Mouse (Mus musculus): ENCODE measurements around the gene Zfp688.
"Not testable (repeated sequence)": the region's sequence is repeated elsewhere in the genome, so short reads cannot be mapped to it uniquely, and the experiment has no call there.

The Zfp688 gene

GRCm38 (mm10) chr7:127411418-127411817 is 10.4 kb downstream of the Zfp688 start:
- in situ Hi-C loops (cut with MboI; ENCODE audit: low sequenced_read_pairs): no loop called here

DNA sequence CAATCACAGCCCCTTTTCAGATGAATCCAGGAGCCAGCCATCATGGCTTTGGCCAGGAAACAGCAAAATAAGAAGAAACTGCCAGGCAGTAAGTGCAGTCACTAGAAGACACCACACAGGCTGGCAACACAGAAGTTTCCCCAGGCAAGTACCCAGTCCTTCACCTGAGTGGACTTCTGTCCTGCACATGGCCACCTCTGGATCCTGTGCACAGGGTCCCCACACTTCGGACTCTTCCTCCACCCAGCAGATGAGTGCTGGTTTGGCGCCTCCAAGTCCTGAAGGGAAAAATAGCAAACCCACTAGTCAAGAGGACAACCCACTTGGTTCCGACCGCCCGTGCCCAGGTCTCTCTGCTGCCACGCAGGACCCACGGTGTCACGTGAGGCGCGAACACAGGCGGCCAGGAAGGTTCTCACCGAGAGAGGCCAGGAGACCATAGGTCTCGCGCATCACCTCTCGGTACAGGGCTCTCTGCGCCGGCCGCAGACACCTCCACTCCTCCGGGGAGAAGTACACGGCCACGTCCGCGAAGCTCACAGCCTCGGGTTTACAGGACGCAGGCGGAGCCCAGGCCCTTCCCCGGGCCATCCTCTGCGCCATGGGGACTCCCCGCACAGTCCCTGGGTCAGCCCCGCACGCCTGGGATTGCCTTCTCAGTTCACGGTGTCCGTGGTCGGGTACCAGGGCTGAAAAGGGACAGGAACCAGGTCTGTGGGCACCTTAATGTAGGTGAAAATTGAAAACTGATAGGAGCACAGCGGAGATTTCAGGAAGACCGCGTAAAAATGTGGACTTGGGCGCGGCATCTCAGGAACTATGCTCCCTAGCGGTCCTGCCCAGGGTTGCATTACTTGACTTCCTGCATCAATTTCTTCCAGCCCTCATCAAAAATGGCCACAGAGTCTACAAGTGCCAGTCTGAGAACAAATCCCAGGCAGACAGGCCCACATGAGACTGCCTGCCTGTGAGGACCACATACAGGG is 15.6 kb downstream of the Zfp688 start, which contains the start of gene Zfp764:
TSS of gene Zfp764 (minus strand) at position 821 of the 986 bp plus-strand sequence.
- in situ Hi-C loops (cut with MboI; ENCODE audit: low sequenced_read_pairs): not testable (repeated sequence)

DNA sequence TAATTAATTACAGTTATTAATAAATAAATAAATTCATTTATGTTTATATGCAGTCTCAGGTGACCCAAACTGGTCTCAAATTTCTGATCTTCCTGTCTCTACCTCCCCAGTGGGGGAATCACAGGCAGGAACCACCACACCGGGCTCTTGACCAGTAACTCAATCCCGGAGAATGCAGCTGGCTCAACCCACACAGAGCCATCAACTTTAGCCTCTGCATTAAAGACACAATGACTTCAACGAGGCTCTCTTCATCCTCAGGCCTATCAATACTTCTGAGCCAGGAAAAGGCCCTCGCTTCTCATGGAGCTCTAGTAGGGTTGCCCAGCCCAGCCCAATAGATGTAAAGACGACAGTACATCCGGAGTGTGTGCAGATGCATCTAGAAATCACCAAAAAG is 17.8 kb downstream of the Zfp688 start:
- in situ Hi-C loops (cut with MboI; ENCODE audit: low sequenced_read_pairs): not testable (repeated sequence)

DNA sequence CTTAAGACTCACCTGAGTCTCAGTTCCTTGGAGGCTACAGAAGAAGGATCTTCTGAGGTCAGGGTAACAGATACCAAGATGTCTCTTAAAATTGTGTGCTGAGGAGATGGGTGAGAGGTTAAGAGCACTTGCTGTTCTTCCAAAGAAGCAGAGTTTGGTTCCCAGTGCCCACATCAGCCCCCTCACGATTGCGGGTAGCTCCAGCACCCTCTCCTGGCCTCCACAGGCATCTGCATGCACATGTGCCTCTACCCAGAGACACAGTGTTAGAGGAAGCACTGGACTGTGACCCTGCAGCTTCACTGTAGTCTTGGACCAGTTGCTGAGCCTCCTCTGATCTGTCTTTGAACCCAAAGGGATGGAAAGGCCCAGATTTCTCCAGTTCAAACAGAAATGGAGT is 18.9 kb downstream of the Zfp688 start:
- in situ Hi-C loops (cut with MboI; ENCODE audit: low sequenced_read_pairs): no loop called here

GRCm38 (mm10) chr7:127400355-127400754 is 21.5 kb downstream of the Zfp688 start:
- in situ Hi-C loops (cut with MboI; ENCODE audit: low sequenced_read_pairs): no loop called here

DNA sequence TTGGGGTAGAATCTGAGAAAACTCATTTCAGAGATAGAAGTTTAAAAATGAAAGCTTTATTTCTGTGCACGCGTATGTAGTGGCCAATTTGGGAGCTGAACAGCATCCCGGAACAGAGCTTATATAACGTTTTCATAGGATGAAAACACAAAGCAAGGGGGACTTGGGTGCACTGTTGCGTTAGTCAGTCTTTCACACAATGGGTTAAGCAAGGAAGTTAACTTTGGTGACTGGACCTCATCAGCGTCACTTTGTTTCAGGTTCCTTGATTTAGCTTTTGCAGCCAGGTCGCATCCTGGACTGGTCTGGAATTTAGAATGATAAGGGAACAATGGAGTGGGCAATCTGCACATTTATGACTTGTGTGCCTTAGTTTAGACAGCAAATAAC is 27.9 kb downstream of the Zfp688 start:
- in situ Hi-C loops (cut with MboI; ENCODE audit: low sequenced_read_pairs): no loop called here

DNA sequence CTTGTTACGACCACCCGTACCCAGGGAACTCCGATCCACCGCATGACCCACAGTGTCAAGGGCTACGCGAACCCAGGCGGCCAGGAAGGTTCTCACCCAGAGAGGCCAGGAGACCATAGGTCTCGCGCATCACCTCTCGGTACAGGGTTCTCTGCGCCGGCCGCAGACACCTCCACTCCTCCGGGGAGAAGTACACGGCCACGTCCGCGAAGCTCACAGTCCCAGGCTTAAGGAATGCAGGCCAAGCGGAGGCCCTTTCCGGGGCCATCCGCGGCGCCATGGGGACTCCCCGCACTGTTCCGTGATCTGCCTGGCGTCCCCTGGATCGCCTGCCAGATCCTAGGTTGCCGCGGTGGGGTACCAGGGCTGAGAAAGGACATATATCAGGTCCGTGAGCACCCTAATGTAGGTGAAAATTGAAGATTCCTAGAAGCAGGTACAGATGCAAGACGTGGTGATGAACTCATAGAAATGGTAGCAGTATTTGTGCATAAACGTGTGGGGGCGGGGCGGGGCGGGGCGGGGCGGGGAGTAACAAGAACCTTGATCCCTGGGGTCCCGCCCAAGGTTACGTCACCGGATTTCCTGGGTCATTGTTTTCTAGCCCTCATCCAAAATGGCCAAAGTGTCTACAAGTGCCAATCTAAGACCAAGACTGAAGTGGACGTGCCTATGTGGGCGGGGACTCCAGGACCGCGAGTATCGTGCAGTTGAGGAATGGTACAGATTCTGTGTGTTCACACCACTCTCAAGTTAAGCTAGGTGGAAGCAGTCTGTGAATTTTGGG is 28.5 kb downstream of the Zfp688 start, which contains the start of gene E430018J23Rik:
TSS of gene E430018J23Rik (minus strand) at position 473 of the 787 bp plus-strand sequence.
- in situ Hi-C loops (cut with MboI; ENCODE audit: low sequenced_read_pairs): no loop called here

- in situ Hi-C loops (cut with MboI; ENCODE audit: low sequenced_read_pairs): no loop called here
These were observed 29.5 kb downstream of the Zfp688 start for GRCm38 (mm10) chr7:127392251-127392824.

- in situ Hi-C loops (cut with MboI; ENCODE audit: low sequenced_read_pairs): no loop called here
These were observed 30.3 kb downstream of the Zfp688 start for GRCm38 (mm10) chr7:127391538-127391937.

GRCm38 (mm10) chr7:127390306-127390705 is 31.6 kb downstream of the Zfp688 start:
- in situ Hi-C loops (cut with MboI; ENCODE audit: low sequenced_read_pairs): no loop called here

GRCm38 (mm10) chr7:127388201-127388600 is 33.7 kb downstream of the Zfp688 start:
- in situ Hi-C loops (cut with MboI; ENCODE audit: low sequenced_read_pairs): not testable (repeated sequence)

- in situ Hi-C loops (cut with MboI; ENCODE audit: low sequenced_read_pairs): no loop called here
These were observed 35.1 kb downstream of the Zfp688 start, which contains the start of gene 9130019O22Rik for GRCm38 (mm10) chr7:127386641-127387392. Gene 9130019O22Rik, minus strand, starts transcription at chr7:127387166.

GRCm38 (mm10) chr7:127385560-127385959 is 36.3 kb downstream of the Zfp688 start:
- in situ Hi-C loops (cut with MboI; ENCODE audit: low sequenced_read_pairs): not testable (repeated sequence)

GRCm38 (mm10) chr7:127378310-127378921 is 43.5 kb downstream of the Zfp688 start:
- in situ Hi-C loops (cut with MboI; ENCODE audit: low sequenced_read_pairs): no loop called here

DNA sequence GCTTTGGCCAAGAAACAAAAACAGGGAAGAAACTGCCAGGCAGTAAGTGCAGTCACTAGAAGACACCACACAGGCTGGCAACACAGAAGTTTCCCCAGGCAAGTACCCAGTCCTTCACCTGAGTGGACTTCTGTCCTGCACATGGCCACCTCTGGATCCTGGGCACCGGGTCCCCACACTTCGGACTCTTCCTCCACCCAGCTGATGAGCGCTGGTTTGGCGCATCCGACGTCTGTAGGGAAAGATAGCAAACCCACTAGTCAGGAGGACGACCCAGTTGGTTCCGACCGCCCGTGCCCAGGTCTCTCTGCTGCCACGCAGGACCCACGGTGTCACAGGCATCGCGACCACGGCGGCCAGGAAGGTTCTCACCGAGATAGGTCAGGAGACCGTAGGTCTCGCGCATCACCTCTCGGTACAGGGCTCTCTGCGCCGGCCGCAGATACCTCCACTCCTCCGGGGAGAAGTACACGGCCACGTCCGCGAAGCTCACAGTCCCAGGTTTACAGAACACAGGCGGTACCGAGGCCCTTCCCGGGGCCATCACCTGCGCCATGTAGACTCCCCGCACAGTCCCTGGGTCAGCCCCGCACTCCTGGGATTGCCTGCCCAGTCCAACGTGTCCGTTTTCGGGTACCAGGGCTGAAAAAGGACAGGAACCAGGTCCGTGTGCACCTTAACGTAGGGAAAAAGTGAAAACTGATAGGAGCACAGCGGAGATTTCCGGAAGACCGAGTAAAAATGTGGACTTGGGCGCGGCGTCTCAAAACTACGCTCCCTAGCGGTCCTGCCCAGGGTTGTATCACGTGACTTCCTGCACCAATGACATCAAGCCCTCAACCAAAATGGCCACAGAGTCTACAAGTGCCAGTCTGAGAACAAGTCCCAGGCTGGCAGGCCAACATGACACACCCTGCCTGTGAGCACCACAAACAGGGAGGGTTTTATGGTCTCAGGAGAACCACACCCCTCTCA is 46.3 kb downstream of the Zfp688 start, which contains the start of gene Zfp747:
TSS of gene Zfp747 (minus strand) at position 780 of the 975 bp plus-strand sequence.
- in situ Hi-C loops (cut with MboI; ENCODE audit: low sequenced_read_pairs): not testable (repeated sequence)

DNA sequence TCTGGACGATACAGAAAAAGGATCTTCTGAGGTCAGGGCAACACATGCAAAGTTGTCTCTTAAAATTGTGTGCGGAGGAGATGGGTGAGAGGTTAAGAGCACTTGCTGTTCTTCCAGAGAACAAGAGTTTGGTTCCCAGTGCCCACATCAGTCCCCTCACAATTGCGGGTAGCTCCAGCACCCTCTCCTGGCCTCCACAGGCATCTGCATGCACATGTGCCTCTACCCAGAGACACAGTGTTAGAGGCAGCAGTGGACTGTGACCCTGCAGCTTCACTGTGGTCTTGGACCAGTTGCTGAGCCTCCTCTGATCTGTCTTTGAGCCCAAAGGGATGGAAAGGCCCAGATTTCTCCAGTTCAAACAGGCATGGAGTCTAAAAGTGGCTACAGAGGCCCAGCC is 50.0 kb downstream of the Zfp688 start:
- in situ Hi-C loops (cut with MboI; ENCODE audit: low sequenced_read_pairs): not testable (repeated sequence)

DNA sequence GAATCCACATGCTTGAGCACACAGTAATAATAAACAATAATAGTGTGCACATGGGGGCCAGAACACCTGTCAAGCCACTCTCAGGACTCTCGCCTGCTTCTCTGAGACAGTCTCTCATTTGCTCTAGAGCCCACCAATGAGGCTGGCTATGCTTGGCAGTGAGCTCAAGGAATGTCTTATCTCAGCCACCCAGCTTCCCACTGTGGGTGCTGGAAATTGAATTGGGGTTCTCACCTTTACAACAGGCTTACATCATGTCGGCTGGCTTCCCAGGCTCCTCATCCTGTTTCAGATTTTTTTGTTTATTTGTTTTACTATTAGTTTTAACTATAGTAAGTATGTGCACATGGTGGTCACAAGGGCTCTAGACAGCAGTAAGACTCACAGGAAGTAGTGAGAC is 50.7 kb downstream of the Zfp688 start:
- in situ Hi-C loops (cut with MboI; ENCODE audit: low sequenced_read_pairs): no loop called here
